Mouse (Mus musculus): ENCODE measurements around the gene Tshz2. TPM values are rescaled to one million over a fixed set of nuclear protein-coding genes. Genes with fewer than 3 reads are reported as not detected.

Gene Tshz2
- polyA plus RNA-seq, 1 experiment from 2014 or later: 50.4 TPM

GRCm38 (mm10) chr2:169599591-169599990 lies 33.2 kb upstream of the Tshz2 start:
- H3K27me3 ChIP-seq (replicated peaks): no peaks in the 10 kb centered on the region
- H3K36me3 ChIP-seq: no peaks in the 10 kb centered on the region
- H3K9me3 ChIP-seq (replicated peaks): no peaks in the 10 kb centered on the region
- no peak overlapping the region for H3K4me3 ChIP-seq (replicated peaks)
- ATAC-seq (ENCODE audit: low FRiP score): no peak
- no peak overlapping the region for H3K9ac ChIP-seq (replicated peaks)
- H3K4me2 ChIP-seq: no peak overlapping the region
- peaks cover 18% of the 10 kb centered on the region for H3K4me1 ChIP-seq
- 0 out of 2 replicates have a peak overlapping the region, but pooled peaks have one; percentile 28 for H3K27ac ChIP-seq (replicated peaks)
- WGBS: 77% methylated on average over 4 of the region's 4 CpGs

- Histone ChIP-seq H3K4me2 (no peak overlapping the region), H3K27me3 (replicated peaks) (no peaks in the 10 kb centered on the region), H3K36me3 (no peaks in the 10 kb centered on the region), H3K9me3 (replicated peaks) (no peaks in the 10 kb centered on the region), H3K4me1 (peaks cover 18% of the 10 kb centered on the region), H3K4me3 (replicated peaks) (no peak overlapping the region), H3K27ac (replicated peaks) (0 out of 2 replicates have a peak overlapping the region, but pooled peaks have one; percentile 28), H3K9ac (replicated peaks) (no peak overlapping the region)
- ATAC-seq (ENCODE audit: low FRiP score): no peak
- 47% methylated on average over 6 of the region's 6 CpGs for WGBS
Observed at GRCm38 (mm10) chr2:169600163-169600562, 32.6 kb upstream of the Tshz2 start.

GRCm38 (mm10) chr2:169606901-169607678 lies 25.7 kb upstream of the Tshz2 start:
- no peak for ATAC-seq (ENCODE audit: low FRiP score)
- no peak overlapping the region for H3K27ac ChIP-seq (replicated peaks)
- H3K9ac ChIP-seq (replicated peaks): no peak overlapping the region
- no peaks in the 10 kb centered on the region for H3K36me3 ChIP-seq
- H3K4me1 ChIP-seq: peaks cover 24% of the 10 kb centered on the region
- no peaks in the 10 kb centered on the region for H3K27me3 ChIP-seq (replicated peaks)
- WGBS: 74% methylated on average over 13 of the region's 13 CpGs
- no peak overlapping the region for H3K4me2 ChIP-seq
- H3K9me3 ChIP-seq (replicated peaks): no peaks in the 10 kb centered on the region
- H3K4me3 ChIP-seq (replicated peaks): no peak overlapping the region

- WGBS: 53% methylated on average over 2 of the region's 2 CpGs
Observed at GRCm38 (mm10) chr2:169607787-169608186, 25.0 kb upstream of the Tshz2 start.

GRCm38 (mm10) chr2:169609956-169610355 lies 22.9 kb upstream of the Tshz2 start:
- 42% methylated on average over 13 of the region's 13 CpGs for WGBS
- 0 out of 2 replicates have a peak overlapping the region, but pooled peaks have one; percentile 15 for H3K4me2 ChIP-seq

More at GRCm38 (mm10) chr2:169607787-169608186, 25.0 kb upstream of the Tshz2 start:
- Histone ChIP-seq H3K36me3 (no peaks in the 10 kb centered on the region), H3K9ac (replicated peaks) (no peak overlapping the region), H3K4me2 (no peak overlapping the region), H3K27me3 (replicated peaks) (no peaks in the 10 kb centered on the region), H3K27ac (replicated peaks) (no peak overlapping the region), H3K4me3 (replicated peaks) (no peak overlapping the region), H3K9me3 (replicated peaks) (no peaks in the 10 kb centered on the region), H3K4me1 (peaks cover 31% of the 10 kb centered on the region)
- ATAC-seq (ENCODE audit: low FRiP score): no peak

GRCm38 (mm10) chr2:169610882-169611281 lies 21.9 kb upstream of the Tshz2 start:
- Histone ChIP-seq H3K4me2 (no peak overlapping the region), H3K9ac (replicated peaks) (no peak overlapping the region), H3K4me1 (peaks cover 35% of the 10 kb centered on the region), H3K9me3 (replicated peaks) (no peaks in the 10 kb centered on the region), H3K36me3 (no peaks in the 10 kb centered on the region), H3K27ac (replicated peaks) (no peak overlapping the region), H3K4me3 (replicated peaks) (no peak overlapping the region), H3K27me3 (replicated peaks) (no peaks in the 10 kb centered on the region)
- ATAC-seq (ENCODE audit: low FRiP score): no peak
- 26% methylated on average over 8 of the region's 8 CpGs for WGBS

More at GRCm38 (mm10) chr2:169609956-169610355, 22.9 kb upstream of the Tshz2 start:
- H3K4me1 ChIP-seq: peaks cover 35% of the 10 kb centered on the region
- H3K27me3 ChIP-seq (replicated peaks): no peaks in the 10 kb centered on the region
- H3K4me3 ChIP-seq (replicated peaks): no peak overlapping the region
- H3K27ac ChIP-seq (replicated peaks): no peak overlapping the region
- no peaks in the 10 kb centered on the region for H3K9me3 ChIP-seq (replicated peaks)
- ATAC-seq (ENCODE audit: low FRiP score): no peak
- no peaks in the 10 kb centered on the region for H3K36me3 ChIP-seq
- H3K9ac ChIP-seq (replicated peaks): no peak overlapping the region

- H3K27me3 ChIP-seq (replicated peaks): no peaks in the 10 kb centered on the region
- H3K9me3 ChIP-seq (replicated peaks): no peaks in the 10 kb centered on the region
- no peak overlapping the region for H3K27ac ChIP-seq (replicated peaks)
- no peak overlapping the region for H3K4me2 ChIP-seq
- 43% methylated on average over 7 of the region's 7 CpGs for WGBS
- no peak for ATAC-seq (ENCODE audit: low FRiP score)
- H3K4me1 ChIP-seq: peaks cover 35% of the 10 kb centered on the region
- no peak overlapping the region for H3K4me3 ChIP-seq (replicated peaks)
- no peaks in the 10 kb centered on the region for H3K36me3 ChIP-seq
- no peak overlapping the region for H3K9ac ChIP-seq (replicated peaks)
Observed at GRCm38 (mm10) chr2:169611557-169611956, 21.3 kb upstream of the Tshz2 start.

GRCm38 (mm10) chr2:169614683-169615082 lies 18.1 kb upstream of the Tshz2 start:
- Histone ChIP-seq H3K4me3 (replicated peaks) (no peak overlapping the region), H3K4me1 (peaks cover 26% of the 10 kb centered on the region), H3K36me3 (no peaks in the 10 kb centered on the region), H3K27me3 (replicated peaks) (no peaks in the 10 kb centered on the region), H3K4me2 (no peak overlapping the region), H3K9ac (replicated peaks) (no peak overlapping the region), H3K27ac (replicated peaks) (no peak overlapping the region), H3K9me3 (replicated peaks) (no peaks in the 10 kb centered on the region)
- 61% methylated on average over 4 of the region's 4 CpGs for WGBS
- ATAC-seq (ENCODE audit: low FRiP score): no peak

GRCm38 (mm10) chr2:169615998-169616397 lies 16.8 kb upstream of the Tshz2 start:
- Histone ChIP-seq H3K27ac (replicated peaks) (no peak overlapping the region), H3K36me3 (no peaks in the 10 kb centered on the region), H3K9me3 (replicated peaks) (no peaks in the 10 kb centered on the region), H3K9ac (replicated peaks) (no peak overlapping the region), H3K27me3 (replicated peaks) (no peaks in the 10 kb centered on the region), H3K4me1 (peaks cover 21% of the 10 kb centered on the region), H3K4me3 (replicated peaks) (no peak overlapping the region), H3K4me2 (no peak overlapping the region)
- 81% methylated on average over 6 of the region's 6 CpGs for WGBS
- ATAC-seq (ENCODE audit: low FRiP score): no peak

GRCm38 (mm10) chr2:169621201-169621710 lies 11.6 kb upstream of the Tshz2 start:
- no peaks in the 10 kb centered on the region for H3K27me3 ChIP-seq (replicated peaks)
- no peaks in the 10 kb centered on the region for H3K36me3 ChIP-seq
- H3K4me3 ChIP-seq (replicated peaks): peak overlapping the region; percentile 23
- H3K9ac ChIP-seq (replicated peaks): peak overlapping the region; percentile 3; the same call in 1 of the 2 replicates
- H3K4me1 ChIP-seq: peaks cover 12% of the 10 kb centered on the region
- peak overlapping the region; percentile 34; the same call in 1 of the 2 replicates for H3K27ac ChIP-seq (replicated peaks)
- H3K9me3 ChIP-seq (replicated peaks): no peaks in the 10 kb centered on the region
- peak; percentile 69 for ATAC-seq (ENCODE audit: low FRiP score)
- H3K4me2 ChIP-seq: peak overlapping the region; percentile 56
- WGBS: 3% methylated on average over 15 of the region's 15 CpGs

- 79% methylated on average over 3 of the region's 3 CpGs for WGBS
- no peaks in the 10 kb centered on the region for H3K9me3 ChIP-seq (replicated peaks)
Observed at GRCm38 (mm10) chr2:169630070-169630469, 2.7 kb upstream of the Tshz2 start.

More at GRCm38 (mm10) chr2:169630070-169630469, 2.7 kb upstream of the Tshz2 start:
- H3K27ac ChIP-seq (replicated peaks): no peak overlapping the region
- no peaks in the 10 kb centered on the region for H3K36me3 ChIP-seq
- H3K4me3 ChIP-seq (replicated peaks): no peak overlapping the region
- H3K9ac ChIP-seq (replicated peaks): no peak overlapping the region
- ATAC-seq (ENCODE audit: low FRiP score): no peak
- no peaks in the 10 kb centered on the region for H3K27me3 ChIP-seq (replicated peaks)
- no peak overlapping the region for H3K4me2 ChIP-seq
- H3K4me1 ChIP-seq: peaks cover 21% of the 10 kb centered on the region
